Mouse (Mus musculus): ENCODE results near the gene Barx1.

Barx1 gene

DNA sequence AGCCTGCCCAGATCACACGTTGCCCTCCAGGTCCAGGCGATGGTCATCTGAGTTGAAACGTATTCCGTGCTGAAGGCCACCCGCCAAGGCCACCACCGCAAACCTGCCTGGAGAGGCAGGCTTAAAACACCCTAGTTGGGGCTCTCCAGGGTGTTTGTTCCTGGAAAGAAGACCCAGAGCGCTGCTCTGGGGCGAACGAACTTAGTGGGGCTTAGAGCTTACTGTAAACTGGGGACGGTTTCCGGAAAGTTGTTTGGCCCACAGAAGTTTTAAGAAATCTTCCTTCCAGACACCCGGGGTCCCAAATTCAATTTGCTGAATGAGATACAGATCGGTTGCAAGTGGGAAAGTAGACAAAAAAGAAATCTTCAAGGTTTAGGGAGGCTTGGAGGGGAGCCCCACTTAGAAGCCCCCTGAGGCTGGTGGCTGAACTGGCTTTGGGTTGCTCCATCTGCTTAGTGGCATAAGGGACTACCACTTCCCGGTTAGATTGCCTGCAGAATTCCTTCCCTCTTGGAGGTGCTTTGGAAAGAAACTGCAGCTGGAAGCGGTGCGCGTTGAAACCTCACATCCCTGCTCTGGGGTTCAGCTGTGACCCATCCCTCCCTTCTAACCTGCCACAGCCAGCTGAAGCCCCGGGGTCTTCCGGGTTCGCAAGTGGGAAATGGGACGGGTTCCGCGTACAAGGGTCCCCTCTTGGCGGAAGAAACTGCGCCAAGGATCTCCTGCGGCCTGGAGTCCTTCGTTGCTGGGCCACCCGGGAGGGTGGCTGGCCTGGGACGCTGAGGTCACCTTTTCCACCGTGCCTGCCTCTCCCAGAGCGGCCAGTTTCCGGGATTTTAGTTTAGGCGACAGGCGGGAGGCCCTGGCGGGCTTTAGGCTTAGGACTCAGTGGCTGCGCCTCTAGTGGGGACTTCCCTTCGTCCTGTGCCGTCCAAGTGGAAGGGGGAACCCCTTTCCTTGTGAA, 3.3 kb upstream of the Barx1 start:
- no peak for DNase-seq (ENCODE audit: extremely low read depth, insufficient read length, low spot score)

DNA sequence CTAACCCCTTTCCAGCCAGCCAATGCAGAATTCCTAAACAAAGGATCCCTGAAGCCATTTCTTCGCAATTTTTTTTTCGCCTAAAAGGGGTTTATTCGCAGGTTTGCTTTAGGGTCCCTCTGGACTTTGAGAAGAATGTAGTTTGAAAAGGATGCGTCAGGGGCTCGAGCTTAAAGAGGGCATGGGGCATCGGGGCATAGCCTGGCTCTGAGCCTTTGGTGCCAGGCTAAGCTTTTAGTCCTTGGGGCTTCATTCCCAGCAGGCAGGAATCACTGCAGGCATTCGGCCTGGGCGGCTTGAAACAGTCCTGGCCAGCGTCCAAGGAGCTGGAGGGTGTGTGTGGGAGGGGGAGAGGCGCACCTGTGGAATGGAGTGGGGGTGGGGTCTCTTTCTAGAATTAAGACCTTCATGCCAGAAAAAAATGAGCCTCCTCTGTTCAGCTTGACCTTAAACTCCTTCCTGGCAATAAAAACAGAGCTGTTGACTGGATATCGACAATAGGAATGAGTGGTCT, 2.5 kb upstream of the Barx1 start:
- DNase-seq (ENCODE audit: extremely low read depth, insufficient read length, low spot score): no peak

DNA sequence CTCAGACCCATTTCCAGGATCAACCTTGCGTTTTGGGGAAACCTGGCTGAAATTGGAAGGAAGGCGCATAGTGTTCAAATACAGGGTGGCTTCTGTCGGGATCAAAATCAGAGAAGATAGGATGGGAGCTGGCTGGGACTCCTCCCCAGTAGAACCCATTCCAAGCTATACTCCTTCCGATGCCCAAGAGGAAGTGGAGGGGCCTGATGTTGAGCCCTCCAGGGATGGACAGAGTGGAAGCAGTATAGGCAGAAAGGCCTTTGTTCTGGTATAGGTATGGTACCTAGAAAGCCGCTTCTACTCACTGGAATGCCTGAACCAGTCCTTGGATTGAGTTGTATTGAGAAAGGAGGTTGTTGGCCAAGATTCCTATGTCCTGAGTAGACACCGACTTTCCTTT, 2.1 kb upstream of the Barx1 start:
- DNase-seq (ENCODE audit: extremely low read depth, insufficient read length, low spot score): no peak

DNA sequence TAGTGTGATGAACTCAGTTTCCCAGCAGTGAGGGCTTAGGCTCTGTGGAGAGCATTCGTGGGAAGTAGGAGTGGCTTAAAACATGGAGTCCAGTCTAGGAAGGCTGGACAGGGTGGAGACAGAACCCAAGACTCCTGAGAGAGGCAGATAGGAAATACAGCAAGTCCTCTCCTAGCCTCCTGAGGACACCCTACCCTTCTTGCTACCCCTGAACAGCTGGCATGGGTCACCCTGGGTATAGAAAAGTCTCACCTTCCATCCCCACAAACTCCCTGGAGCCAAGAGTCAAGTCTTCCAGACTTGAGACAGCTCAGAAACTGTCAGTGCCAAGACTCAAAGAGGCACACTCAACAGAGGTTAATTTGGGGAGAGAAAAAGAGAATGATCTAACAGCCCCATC, 1.2 kb upstream of the Barx1 start:
- no peak for DNase-seq (ENCODE audit: extremely low read depth, insufficient read length, low spot score)

DNA sequence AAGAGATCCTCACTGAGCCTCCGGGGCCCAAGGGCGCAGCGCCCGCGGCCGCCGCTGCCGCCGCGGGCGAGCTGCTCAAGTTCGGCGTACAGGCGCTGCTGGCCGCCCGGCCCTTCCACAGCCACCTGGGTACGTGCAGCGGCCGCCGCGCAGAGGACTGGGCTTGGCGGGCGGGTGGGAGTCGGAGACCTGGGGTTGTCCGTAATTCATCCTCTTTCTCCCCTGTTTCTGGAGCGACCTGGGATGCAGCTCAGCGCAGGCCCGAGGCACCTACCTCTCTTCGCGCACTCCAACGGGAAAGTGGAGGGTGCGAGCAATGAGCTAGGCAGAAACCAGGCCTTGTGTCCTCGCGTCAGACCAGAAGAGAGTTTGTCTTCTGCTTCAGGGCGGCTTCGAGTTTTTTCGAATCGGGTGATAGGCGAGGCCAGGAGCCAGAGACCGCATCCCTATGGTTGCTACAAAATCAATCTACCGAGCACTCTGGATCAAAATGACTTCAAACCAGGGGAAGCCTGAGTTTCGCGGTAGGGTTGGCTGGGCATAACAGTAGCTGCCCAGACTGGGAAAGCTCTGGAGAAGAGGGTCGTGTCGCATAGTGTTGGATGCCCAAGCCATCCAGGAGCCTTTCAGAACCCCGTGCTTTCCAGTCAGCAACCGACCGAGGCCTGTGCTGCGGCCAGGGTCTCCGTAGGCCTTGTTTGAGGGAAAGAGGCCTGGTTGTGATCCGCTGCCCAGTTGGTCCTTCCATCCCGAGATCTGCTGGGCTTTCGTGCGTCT, 601 bp downstream of the Barx1 start:
- DNase-seq (ENCODE audit: extremely low read depth, insufficient read length, low spot score): no peak

DNA sequence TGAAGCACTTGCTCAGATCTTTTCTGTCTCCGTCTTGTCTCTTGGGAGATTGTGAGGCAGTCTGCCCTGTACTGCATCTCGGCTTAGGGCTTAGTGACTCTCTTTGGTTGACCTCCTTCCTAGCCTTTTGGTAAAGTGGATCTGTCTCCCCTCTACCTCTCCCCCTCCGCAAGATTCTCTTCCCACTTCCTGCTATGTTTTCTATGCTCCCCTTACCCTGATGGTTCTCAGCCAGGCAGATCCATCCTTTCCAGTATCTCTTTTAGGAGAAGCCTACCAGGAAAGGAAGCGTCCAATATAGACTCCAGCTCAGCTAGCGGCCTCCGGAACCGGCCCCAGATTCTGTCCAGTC, 1.2 kb downstream of the Barx1 start:
- no peak for DNase-seq (ENCODE audit: extremely low read depth, insufficient read length, low spot score)

DNA sequence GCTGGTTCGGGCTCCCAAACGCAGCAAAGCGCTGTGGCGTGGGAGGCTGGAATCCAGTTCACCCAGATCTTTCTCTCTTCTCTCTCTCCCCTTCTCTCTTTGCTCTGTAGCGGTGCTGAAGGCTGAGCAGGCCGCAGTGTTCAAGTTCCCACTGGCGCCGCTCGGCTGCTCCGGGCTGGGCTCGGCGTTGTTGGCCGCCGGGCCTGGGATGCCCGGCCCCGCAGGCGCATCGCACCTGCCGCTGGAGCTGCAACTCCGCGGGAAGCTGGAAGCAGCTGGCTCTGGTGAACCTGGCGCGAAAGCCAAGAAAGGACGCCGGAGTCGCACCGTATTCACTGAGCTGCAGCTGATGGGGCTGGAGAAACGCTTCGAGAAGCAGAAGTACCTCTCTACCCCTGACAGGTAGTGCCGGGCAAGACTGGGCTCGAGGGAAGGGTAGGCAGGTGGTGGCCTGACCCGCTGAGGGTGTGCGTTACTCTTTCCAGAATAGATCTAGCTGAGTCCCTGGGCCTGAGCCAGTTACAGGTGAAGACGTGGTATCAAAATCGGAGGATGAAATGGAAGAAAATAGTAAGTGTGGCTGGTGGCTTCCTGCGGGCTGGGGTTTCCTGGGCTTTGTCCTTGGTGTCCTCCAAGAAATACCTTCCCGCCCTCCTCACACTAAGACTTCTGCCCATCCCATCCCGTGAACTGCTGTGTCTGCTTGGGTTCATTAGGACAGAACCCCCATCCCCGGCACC, 2.3 kb downstream of the Barx1 start:
- DNase-seq (ENCODE audit: extremely low read depth, insufficient read length, low spot score): no peak

DNA sequence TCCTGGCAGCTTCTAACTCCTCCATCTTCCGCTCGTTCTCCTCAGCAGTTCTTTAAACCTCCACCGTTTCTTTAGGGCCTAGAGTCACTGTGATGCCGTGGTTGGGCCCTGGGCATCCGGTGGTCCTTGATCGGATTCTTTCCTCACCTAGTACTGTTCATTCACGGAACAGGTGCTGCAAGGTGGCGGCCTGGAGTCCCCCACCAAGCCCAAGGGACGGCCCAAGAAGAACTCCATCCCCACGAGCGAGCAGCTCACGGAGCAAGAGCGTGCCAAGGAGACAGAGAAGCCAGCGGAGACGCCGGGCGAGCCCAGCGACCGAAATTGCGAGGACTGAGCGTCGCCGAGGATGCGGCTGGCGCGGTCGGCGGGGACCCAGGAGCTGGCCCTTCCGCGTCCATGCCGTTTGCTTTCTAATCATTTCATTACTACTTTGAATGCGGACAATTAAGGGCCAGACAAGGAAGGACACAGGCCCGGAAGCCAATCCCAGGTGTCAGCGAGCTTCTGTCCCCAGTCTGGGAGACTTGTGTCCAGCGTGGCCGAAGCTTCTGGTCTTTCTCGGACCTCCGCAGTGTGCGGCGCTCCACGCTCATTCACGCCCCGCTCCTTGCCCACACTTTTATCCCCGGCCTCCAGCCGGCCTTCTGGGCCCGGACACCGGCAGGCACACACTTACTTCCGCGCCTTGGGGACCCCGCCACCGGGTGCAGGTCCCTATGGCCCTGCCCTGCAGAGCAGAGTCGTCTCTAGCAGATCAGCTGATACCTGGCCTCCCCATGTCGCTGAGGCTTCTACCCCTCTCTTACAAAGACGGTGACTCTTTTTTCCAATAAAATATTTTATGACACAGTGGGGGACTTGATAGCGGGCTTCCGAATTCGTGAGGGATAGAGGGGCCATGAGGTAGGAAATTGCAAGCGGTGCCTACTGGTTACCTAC, 3.1 kb downstream of the Barx1 start:
- DNase-seq (ENCODE audit: extremely low read depth, insufficient read length, low spot score): no peak

DNA sequence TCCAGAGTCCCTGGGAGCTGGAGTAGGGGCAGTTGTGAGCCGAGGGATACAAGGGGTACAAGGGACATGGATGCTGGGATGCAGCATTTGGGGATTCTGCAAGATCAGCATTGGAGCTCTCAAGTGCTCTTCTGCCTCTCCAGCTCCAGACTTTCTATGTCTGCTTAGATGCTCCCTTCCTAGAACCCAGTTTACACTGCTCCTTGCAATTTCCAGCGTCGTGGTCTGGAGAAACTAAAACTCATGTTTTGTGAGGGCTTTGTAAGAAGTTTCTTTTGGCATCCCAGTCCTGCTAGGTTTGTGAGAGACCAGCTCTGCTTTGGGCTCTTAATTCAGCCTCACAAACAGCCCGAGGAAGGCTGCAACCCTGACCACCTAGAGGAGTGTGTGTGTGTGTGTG, 4.7 kb downstream of the Barx1 start:
- no peak for DNase-seq (ENCODE audit: extremely low read depth, insufficient read length, low spot score)

DNA sequence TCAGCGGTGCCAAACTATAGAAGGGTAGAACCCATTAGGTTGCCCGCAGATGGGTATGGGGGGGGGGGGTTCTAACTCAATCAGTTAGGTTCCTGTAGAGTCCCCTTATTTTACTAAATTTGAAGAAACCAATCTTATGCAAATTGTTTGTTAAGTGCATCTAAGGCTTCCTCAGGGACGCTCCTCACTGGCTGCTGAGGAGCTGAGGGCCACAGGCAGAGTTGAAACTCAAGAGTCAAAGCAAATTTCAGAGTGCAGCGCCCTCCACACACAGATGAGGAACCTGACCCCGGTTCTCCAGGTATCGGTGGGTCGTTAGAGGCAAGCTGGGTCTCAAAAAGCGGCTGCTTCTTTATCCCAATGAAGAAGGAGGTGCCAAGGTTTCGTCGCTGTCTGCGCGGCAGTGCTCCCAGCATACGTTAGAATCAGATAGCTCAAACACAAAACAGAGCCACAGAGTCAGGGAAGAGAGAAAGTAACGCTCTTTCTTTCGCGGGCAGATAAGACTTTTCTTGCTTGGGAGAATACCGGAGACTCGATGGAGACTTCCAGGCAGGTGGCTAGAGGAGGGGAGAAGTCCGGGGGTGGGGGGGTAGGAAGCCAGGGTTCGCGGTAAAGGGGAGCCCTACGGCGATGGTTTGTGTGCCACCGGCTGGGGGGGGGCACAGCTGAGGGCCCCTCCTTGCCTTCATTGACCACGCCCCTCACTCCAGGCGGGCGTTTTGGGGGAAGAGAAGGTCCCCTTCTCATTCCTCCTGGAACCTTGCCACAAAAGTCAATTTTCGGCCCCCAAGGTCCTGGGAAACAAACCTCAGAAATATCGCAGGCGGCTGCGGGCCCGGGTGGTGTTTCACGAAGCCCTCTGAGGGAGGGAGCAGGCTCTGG, 5.5 kb downstream of the Barx1 start:
- DNase-seq (ENCODE audit: extremely low read depth, insufficient read length, low spot score): no peak

DNA sequence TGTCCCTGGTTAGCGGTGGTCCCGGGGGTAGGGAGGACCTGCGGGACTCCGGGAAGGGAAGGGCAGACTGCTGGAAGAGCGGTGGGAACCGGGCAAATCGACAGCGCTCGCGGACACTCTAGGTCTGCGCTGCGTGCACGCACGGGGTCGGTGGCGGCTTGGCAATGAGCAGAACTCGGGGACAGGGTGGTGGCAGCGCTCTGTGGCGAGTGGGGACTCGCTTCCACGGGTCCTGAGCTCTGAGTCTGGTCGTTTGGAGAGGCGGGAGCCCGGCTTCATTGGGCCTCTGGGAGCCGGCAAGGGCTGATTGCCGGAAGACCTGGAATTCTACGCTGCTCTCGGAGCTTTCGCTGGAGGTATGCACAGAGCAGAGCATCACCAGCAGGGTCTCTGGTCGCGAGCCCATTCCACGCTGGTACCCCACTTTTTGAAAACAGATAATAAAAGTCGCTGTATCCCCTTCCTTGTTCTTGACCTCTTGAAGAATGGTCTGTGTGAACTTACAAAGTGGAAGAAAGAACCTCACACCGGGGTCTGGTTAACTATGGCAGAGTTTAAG, 6.3 kb downstream of the Barx1 start:
- no peak for DNase-seq (ENCODE audit: extremely low read depth, insufficient read length, low spot score)

DNA sequence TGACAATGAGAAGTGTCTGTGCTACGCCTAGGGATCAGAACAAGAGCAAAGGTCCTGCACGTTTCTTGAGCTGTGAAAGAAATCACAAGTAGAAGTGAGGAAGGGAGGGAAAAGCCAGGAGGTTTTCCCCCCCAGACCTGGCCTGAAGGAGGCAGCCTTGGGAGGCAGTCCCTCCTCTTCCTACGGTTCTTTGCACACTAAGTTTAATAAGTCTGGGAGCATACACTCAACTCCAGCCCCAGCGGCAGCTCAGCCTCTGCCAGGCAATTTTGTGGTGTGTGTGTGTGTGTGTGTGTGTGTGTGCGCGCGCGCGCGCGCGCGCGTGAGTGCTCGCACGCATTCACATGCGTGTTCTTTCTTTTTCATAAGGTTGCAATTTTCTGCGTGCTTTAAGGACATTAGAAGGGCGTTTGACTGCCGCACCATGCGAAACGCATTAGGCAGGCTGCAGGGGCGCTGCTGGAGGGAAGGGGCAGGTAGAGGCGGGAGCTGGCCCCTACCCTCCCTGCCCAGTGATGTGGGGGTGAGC, 9.6 kb downstream of the Barx1 start:
- DNase-seq (ENCODE audit: extremely low read depth, insufficient read length, low spot score): no peak

DNA sequence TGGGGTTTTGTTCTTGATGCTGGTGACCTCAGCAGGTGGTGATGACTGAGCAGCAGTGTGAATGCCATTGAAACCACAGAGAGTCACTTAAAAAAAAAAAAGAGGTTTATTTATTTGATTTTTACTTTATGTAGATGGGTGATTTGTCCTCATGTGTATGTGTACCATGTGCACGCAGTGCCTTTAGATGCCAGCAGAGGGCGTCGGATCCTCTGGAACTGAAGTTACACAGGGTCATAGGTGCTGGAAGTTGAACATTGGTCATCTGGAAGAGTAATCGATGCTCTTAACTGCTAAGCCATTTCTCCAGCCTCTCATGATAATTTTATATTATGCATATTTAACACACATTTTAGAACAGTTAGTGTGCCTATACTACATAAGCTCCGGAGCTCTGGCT, 11.8 kb downstream of the Barx1 start:
- DNase-seq (ENCODE audit: extremely low read depth, insufficient read length, low spot score): no peak

DNA sequence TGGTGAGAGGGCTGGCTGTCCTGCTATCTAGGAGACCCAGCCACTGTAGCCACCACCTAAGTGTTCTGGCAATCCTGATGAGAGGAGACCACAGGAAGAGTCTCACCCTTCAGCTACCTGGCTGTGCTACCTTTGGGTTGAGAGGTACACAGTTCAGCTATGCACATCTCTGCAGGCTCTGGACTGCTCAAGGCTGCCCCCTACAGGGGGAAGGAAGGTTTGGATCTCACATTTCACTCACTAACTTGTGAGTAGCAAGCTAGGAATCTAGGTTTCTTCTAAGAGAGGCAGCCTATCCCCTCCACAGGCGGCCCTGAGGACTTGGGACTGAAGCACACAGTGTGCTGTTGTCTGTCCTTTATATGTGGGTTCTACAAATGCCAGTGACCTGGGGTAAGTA, 16.6 kb downstream of the Barx1 start:
- no peak for DNase-seq (ENCODE audit: extremely low read depth, insufficient read length, low spot score)

DNA sequence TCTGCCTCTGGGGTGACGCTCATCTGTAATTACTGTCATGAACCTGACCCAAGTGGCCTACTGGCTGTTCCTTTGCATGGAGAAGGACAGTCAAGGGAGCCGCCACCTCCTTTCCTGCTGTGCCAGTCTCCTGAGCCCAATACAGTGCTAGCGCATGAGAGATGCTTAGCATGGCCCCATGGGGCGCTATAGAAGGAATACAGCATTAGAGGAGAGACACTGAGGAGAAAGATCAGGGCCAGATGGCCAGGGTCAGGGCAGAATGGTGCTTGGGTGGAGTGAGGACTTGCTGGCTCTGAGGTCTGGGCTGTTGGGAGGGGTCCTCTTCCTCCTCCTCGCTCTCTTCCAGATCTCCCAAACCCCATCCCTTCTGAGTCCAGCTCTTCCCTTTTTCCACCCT, 23.9 kb downstream of the Barx1 start:
- DNase-seq (ENCODE audit: extremely low read depth, insufficient read length, low spot score): no peak

DNA sequence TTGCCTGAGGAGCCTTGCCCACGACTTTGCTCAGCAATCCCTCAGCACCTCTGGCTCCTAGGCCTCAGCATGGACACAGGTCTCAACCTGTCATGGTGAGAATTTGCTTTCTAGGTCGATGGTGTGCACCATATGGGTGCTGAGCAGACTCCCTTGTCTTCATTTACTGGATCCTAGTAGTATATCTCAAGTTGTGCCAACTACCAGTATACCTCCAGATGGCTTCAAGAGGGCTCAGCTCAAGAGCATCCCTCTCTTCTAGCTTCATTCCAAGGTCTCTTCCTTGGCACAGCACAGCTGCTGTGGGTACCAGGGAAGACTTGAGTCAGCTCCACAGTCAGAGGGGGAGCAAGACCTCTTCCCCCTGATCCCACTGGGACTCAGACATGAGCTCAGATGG, 29.2 kb downstream of the Barx1 start:
- no peak for DNase-seq (ENCODE audit: extremely low read depth, insufficient read length, low spot score)

DNA sequence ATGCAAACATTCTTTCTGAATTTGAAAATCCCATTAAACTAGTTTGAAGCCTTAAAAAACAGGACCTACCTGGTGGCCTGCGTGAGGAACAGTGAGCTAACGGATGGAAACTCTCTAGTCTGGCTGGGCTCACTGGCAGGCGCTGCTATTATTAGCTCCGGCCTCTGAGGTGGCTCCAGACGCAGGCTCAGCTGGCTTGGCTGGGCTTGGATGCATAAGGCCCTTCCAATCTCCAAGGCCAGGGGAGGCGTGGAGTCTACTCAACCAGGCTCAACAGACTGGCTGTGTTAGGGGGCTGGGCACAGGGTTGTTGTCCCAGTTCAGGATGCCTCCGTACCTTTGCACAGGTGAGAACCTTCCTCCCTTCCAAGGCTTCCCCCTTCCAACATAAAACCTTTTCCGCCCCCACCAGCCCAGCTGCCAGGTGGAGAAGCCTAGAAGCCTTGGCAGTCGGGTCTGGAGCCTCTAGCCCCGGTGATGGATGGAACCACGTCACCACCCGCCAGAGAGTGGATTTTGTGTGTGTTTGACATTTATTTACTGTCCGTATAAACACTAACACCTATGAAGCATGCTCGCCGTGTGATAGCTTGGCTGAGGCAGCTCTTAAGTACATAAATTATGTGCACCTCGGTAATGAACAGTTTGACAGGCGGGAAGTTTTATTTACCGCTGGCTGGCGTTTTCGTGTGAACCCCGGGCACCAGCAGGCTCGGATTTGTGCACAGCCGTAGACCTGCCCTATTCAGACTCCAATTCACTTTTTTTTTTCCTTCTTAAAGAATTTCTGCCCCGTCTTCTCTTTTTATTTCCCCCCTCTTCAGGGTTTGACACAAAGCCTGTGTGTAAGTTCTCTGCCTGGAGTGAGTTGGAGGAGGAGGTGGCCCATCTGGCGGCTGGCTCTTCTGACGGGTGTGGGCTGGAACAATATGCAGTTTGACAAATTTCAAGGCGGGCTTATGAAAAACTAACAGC, 31.6 kb downstream of the Barx1 start:
- no peak for DNase-seq (ENCODE audit: extremely low read depth, insufficient read length, low spot score)
